Mouse (Mus musculus): ENCODE measurements at regions not wholly inside any gene's neighbourhood (a gene's known extent, or its start where the extent isn't known, plus 50 kb on each side); places are given as distances from the start of the nearest gene placed in this dataset.

- TF ChIP-seq CTCF (IDR thresholded peaks at IDR 0.05; ENCODE audit: extremely low read depth, insufficient read depth, insufficient read length, insufficient replicate concordance): no peak
- no peak for TF ChIP-seq POLR2A (IDR thresholded peaks at IDR 0.05; ENCODE audit: low read depth, low read length)
Observed at GRCm38 (mm10) chr1:92745284-92745683, 86.2 kb upstream of the Gpc1 start.
